Mouse (Mus musculus) midbrain, embryonic 15.5 days (tissue): ENCODE data around the gene Mafg. TPM values are rescaled to one million over a fixed set of nuclear protein-coding genes. Genes with fewer than 3 reads are reported as not detected.
"Not testable (repeated sequence)": the region's sequence is repeated elsewhere in the genome, so short reads cannot be mapped to it uniquely, and the experiment has no call there.

Experiments used
- ATAC-seq: fragments of 200-750 bp; cut with Nextera tagmentation; replicated peaks from 2 replicates; pipeline ENCODE4 v1.8.0; 2017; ENCODE audit warnings: moderate TSS enrichment
- H3K27ac ChIP-seq: fragments of 300-500 bp; sonication (generic); 2 replicates; pipeline ENCODE4 v1.5.1; 2015; ENCODE audit warnings: mild to moderate bottlenecking, inconsistent platforms
- H3K27me3 ChIP-seq: fragments of 300-500 bp; sonication (generic); replicated peaks from 2 replicates; pipeline ENCODE4 v1.6.1; 2015; ENCODE audit warnings: inconsistent platforms
- H3K36me3 ChIP-seq: fragments of 300-500 bp; sonication (generic); replicated peaks from 2 replicates; pipeline ENCODE4 v1.6.1; 2015; ENCODE audit warnings: inconsistent platforms
- H3K4me1 ChIP-seq: fragments of 300-500 bp; sonication (generic); 2 replicates; pipeline ENCODE4 v1.6.1; 2015; ENCODE audit warnings: inconsistent platforms
- H3K4me2 ChIP-seq: fragments of 300-500 bp; sonication (generic); 2 replicates; pipeline ENCODE4 v1.6.1; 2015; ENCODE audit warnings: inconsistent platforms, mild to moderate bottlenecking, moderate library complexity
- H3K4me3 ChIP-seq: fragments of 300-500 bp; sonication (generic); 2 replicates; pipeline ENCODE4 v1.5.1; 2015; ENCODE audit warnings: mild to moderate bottlenecking, inconsistent platforms
- H3K9ac ChIP-seq: fragments of 300-500 bp; sonication (generic); 2 replicates; pipeline ENCODE4 v1.6.1; 2015; ENCODE audit warnings: mild to moderate bottlenecking, inconsistent platforms
- H3K9me3 ChIP-seq: fragments of 300-500 bp; sonication (generic); 2 replicates; pipeline ENCODE4 v1.6.1; 2016; ENCODE audit warnings: inconsistent platforms
- WGBS: fragments of 180-500 bp; shearing (Covaris S2); methylation state at CpG from one replicate; pipeline ENCODE4 v1.1.7; 2015; ENCODE audit warnings: mixed read lengths; 5-methylcytosine and 5-hydroxymethylcytosine counted together
- polyA plus RNA-seq: library from polyadenylated mRNA; unstranded; fragments of >200 nt; fragmentation: Nextera tagmentation; extraction: Ambion mirVana; gene quantifications from 2 replicates; pipeline ENCODE4 v1.2.1, GENCODE M21; 2015

Mafg gene
- polyA plus RNA-seq, 1 experiment from 2014 or later = 45.2 TPM

DNA sequence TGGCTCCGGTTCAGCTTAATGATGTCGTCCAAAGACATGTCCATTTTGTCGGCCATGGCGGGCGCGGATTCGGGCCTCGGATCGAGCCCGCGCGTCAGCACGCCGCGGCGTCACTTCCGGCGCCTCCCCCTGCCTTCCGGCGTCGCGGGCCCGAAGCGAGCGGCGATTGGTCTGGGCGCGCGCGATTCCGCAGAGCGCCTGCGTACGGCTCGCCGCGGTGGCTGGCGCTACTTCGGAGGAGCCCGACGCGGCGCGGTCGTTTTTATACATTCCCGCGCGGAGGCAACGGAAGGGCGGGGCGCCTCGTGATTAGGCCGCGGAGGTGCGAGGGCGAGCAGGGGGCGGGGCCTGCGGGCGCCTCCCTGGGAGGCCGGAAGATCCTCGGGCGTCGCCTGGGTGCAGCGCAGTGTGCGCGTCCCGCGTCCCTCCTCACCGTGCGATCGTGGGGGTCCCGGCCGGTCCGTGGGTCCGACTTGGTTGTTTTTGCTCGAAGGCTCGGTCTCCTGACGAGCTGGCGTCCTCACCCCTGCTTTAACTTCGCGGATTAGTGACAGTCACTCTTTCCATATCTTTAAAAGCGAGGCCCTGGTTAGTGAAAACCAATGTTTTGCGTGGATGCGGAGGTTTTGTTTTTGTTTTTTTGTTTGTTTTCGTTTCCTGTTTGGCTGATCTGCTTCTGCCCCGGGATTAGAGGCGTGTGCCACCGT lies 35.0 kb downstream of the Mafg start, which contains the start of the genes Alyref and Anapc11:
Gene Alyref (minus strand): TSS at position 83 of the 707 bp plus-strand sequence.
Gene Anapc11 (plus strand): TSS at position 139 of the 707 bp plus-strand sequence.
- no peaks in the 10 kb centered on the region for H3K9me3 ChIP-seq
- WGBS = under 1% methylated on average over 82 of the region's 88 CpGs
- peaks cover 27% of the 10 kb centered on the region for H3K4me1 ChIP-seq
- H3K27me3 ChIP-seq = no peaks in the 10 kb centered on the region
- peak within 1 kb of the TSS; percentile 91 for H3K27ac ChIP-seq
- ATAC-seq = peak; percentile 97
- H3K36me3 ChIP-seq = peaks cover 48% of the 10 kb centered on the region
- H3K4me3 ChIP-seq = peak within 1 kb of the TSS; percentile 92
- peak within 1 kb of the TSS; percentile 90 for H3K9ac ChIP-seq
- H3K4me2 ChIP-seq = peak within 1 kb of the TSS; percentile 92

- 6% methylated on average over 75 of the region's 99 CpGs for WGBS
- Histone ChIP-seq H3K36me3 (peaks cover 50% of the 10 kb centered on the region), H3K27ac (peak overlapping the region; percentile 91), H3K4me2 (peak overlapping the region; percentile 92), H3K9ac (peak overlapping the region; percentile 90), H3K4me1 (peaks cover 27% of the 10 kb centered on the region), H3K4me3 (peak overlapping the region; percentile 92), H3K27me3 (no peaks in the 10 kb centered on the region), H3K9me3 (no peaks in the 10 kb centered on the region)
- ATAC-seq = peak; percentile 72; the same call in 1 of the 2 replicates
These were observed 35.9 kb downstream of the Mafg start for GRCm38 (mm10) chr11:120597240-120598235.

GRCm38 (mm10) chr11:120588531-120588930 lies 44.9 kb downstream of the Mafg start:
- WGBS = 95% methylated on average over 6 of the region's 6 CpGs
- ATAC-seq = no peak
- Histone ChIP-seq H3K4me3 (no peak overlapping the region), H3K27me3 (no peaks in the 10 kb centered on the region), H3K4me2 (no peak overlapping the region), H3K9me3 (no peaks in the 10 kb centered on the region), H3K27ac (no peak overlapping the region), H3K4me1 (no peaks in the 10 kb centered on the region), H3K9ac (no peak overlapping the region), H3K36me3 (peaks cover 53% of the 10 kb centered on the region)

DNA sequence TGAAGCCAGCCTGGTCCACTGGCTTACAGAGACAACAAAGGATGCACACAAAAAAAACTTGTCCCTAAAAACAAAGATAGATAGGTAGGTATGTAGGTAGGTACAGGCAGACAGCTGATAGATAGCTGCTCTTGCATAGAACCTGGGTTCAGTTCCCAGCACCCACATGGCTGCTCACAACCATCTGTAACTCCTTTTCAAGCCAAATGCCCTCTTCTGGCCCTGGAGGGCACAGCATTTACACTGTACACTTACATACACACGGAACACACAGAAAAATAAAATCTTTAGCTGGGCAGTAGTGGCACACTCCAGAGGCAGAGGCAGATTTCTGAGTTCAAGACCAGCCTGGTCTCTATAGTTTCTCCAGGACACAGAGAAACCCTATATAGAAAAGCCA lies 49.5 kb downstream of the Mafg start:
- no peak overlapping the region for H3K4me3 ChIP-seq
- 97% methylated on average over 1 of the region's 1 CpGs for WGBS
- H3K9ac ChIP-seq = no peak overlapping the region
- H3K4me1 ChIP-seq = peaks cover 26% of the 10 kb centered on the region
- H3K27ac ChIP-seq = no peak overlapping the region
- no peak overlapping the region for H3K4me2 ChIP-seq
- H3K27me3 ChIP-seq = no peaks in the 10 kb centered on the region
- no peak for ATAC-seq
- peaks cover 40% of the 10 kb centered on the region for H3K36me3 ChIP-seq
- no peaks in the 10 kb centered on the region for H3K9me3 ChIP-seq

DNA sequence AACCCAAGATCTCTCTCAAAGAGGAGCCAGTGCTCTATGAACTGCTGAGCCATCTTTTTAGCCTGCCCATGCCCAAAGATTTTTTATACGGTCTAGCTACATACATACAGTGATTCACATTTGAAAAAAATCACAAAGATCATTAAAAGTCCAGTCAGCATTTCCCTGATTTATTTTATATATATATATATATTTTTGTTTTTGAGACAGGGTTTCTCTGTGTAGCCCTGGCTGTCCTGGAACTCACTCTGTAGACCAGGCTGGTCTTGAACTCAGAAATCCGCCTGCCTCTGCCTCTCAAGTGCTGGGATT lies 50.5 kb downstream of the Mafg start:
- H3K36me3 ChIP-seq = peaks cover 44% of the 10 kb centered on the region

DNA sequence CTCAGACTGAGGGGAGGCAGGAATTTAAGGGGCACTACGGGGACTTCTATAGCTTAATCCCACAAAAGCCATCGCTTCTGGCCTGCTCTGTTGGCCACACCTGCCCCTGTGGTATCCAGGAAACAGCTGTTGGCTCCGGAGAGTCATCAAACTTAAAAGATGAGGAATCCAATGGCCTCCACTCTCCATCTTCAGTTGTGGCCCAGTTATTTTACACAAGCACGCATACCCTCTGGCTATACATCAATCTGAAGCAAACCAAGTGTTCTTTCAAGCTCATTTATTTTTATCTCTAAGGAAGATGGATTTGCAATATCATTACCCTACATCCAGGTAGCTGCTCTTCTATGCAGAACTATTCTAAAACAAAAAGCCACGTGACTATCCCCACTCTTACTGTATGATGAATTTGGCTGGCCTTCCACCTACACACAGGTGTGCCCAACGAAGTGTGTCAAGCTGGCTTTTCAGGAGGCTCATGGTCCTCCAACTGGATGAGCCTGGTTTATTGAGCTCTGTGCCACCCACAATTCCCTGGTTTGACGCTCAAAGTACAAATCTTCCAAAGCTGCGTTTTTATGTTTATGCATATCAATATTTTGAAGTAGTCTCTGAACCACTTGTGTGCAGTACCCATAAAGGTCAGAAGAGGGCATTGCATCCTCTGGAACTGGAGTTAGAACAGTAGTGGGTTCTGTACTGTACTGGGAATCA lies 51.0 kb downstream of the Mafg start:
- no peak for ATAC-seq
- Histone ChIP-seq H3K9me3 (no peaks in the 10 kb centered on the region), H3K9ac (peak overlapping the region; percentile 92), H3K4me1 (peaks cover 28% of the 10 kb centered on the region), H3K27ac (peak overlapping the region; percentile 95), H3K36me3 (peaks cover 42% of the 10 kb centered on the region), H3K27me3 (no peaks in the 10 kb centered on the region), H3K4me2 (peak overlapping the region; percentile 98), H3K4me3 (peak overlapping the region; percentile 90)
- WGBS = 69% methylated on average over 8 of the region's 8 CpGs

More for the DNA sequence above, 50.5 kb downstream of the Mafg start:
- WGBS = 88% methylated on average over 2 of the region's 2 CpGs
- not testable (repeated sequence) for H3K9me3 ChIP-seq, H3K4me3 ChIP-seq, ATAC-seq, H3K9ac ChIP-seq, H3K27me3 ChIP-seq, H3K4me2 ChIP-seq
- Histone ChIP-seq H3K27ac (peak overlapping the region; percentile 95; the same call in 1 of the 2 replicates), H3K4me1 (peaks cover 28% of the 10 kb centered on the region)

DNA sequence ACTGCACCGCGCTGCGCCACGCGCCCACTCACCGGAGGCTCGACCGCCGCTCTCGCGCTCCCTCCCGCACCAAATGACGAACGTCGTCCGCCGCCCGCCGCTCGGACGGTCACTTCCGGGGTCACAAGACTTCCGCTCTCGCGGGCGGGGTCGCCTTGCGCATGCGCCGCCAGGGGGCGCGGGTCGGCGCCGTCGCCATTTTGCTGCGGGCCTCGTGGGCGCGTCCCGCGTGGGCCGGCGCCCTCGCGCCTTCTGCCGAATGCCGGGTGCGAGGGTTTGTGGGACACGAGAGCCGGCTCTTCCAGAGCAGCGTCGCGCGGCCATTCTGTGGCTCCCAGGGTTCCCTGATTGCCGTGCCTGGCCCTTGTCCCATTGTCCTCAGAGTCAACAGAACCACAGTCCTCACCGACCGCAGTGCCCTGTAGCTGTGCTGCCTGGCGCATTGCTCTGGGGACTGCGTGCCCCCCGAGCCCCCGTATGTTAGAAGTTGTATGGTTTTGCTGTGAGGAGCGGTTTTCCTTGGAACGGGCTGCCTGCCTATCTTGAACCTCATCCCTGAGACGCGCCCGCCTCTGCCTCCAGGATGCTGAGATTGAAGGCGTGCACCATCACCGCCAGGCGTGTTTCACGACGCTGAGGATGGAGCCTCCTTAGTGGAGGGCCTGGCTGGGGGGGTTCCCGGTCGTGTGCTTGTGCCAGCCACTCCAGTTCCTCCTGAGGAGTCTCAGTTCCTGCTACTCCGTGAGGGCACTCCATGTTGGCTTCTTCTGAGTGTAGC lies 51.7 kb downstream of the Mafg start, which contains the start of gene Arhgdia:
Gene Arhgdia (minus strand): TSS at position 135 of the 778 bp plus-strand sequence.
- peak within 1 kb of the TSS; percentile 98 for H3K4me2 ChIP-seq
- H3K27me3 ChIP-seq = no peaks in the 10 kb centered on the region
- WGBS = 5% methylated on average over 65 of the region's 75 CpGs
- peaks cover 36% of the 10 kb centered on the region for H3K36me3 ChIP-seq
- peak within 1 kb of the TSS; percentile 92 for H3K9ac ChIP-seq
- peak within 1 kb of the TSS; percentile 95 for H3K27ac ChIP-seq
- H3K9me3 ChIP-seq = no peaks in the 10 kb centered on the region
- peak; percentile 73 for ATAC-seq
- peak within 1 kb of the TSS; percentile 90 for H3K4me3 ChIP-seq
- peaks cover 28% of the 10 kb centered on the region for H3K4me1 ChIP-seq

GRCm38 (mm10) chr11:120580871-120581331 lies 52.5 kb downstream of the Mafg start:
- Histone ChIP-seq H3K4me1 (peaks cover 28% of the 10 kb centered on the region), H3K4me2 (peak overlapping the region; percentile 98), H3K27ac (peak overlapping the region; percentile 95), H3K27me3 (no peaks in the 10 kb centered on the region), H3K9ac (peak overlapping the region; percentile 92), H3K36me3 (peaks cover 28% of the 10 kb centered on the region), H3K9me3 (no peaks in the 10 kb centered on the region), H3K4me3 (peak overlapping the region; percentile 90)
- peak; percentile 44 for ATAC-seq
- WGBS = under 1% methylated on average over 25 of the region's 44 CpGs

GRCm38 (mm10) chr11:120580190-120580589 lies 53.2 kb downstream of the Mafg start:
- no peak for ATAC-seq
- peak overlapping the region; percentile 98 for H3K4me2 ChIP-seq
- 64% methylated on average over 7 of the region's 7 CpGs for WGBS
- H3K9ac ChIP-seq = peak overlapping the region; percentile 92
- peak overlapping the region; percentile 90 for H3K4me3 ChIP-seq
- H3K27ac ChIP-seq = peak overlapping the region; percentile 95
- H3K27me3 ChIP-seq = no peaks in the 10 kb centered on the region
- H3K4me1 ChIP-seq = peaks cover 28% of the 10 kb centered on the region
- peaks cover 23% of the 10 kb centered on the region for H3K36me3 ChIP-seq
- no peaks in the 10 kb centered on the region for H3K9me3 ChIP-seq

DNA sequence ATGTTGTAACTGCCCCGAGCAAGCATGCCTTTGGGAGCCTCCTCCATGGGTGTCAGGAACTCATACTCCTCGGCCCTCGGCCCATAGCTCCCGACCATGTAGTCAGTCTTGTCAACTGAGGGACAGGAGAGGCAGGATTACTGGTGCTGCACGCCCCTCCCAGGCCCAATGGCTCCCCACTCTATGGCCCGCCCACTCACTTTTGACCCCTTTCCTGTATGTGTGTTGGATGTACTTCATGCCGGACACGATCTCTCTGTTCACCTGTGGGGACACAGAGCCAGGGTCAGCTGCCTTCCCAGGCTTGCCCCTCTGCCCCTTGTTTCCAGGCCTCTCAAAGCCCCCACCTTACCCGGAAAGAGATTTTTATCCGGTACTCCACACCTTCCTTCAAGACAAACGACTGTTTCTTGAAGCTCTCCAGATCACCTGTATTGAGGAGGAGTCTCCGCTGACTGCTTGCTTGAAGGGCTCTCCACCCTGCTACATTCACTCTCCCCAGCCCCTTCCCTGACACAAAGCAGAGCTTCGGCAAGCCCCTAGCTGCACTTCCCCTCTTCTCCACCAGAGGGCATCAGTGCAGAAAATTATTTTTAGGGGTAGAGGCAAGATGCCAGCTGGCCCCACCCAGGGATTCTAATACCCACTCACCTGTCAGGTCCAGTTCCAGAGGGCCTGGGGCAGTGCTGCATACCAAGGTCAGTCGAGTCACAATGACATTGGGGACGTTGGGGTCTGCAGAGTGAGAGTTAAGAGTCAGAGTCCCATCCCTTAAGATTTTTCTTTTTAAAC lies 53.9 kb downstream of the Mafg start:
- no peak for ATAC-seq
- Histone ChIP-seq H3K27me3 (no peaks in the 10 kb centered on the region), H3K4me1 (peaks cover 29% of the 10 kb centered on the region), H3K9me3 (no peaks in the 10 kb centered on the region), H3K9ac (peak overlapping the region; percentile 92; the same call in 1 of the 2 replicates), H3K27ac (peak overlapping the region; percentile 95), H3K36me3 (peaks cover 19% of the 10 kb centered on the region), H3K4me3 (peak overlapping the region; percentile 90), H3K4me2 (peak overlapping the region; percentile 98)
- 65% methylated on average over 15 of the region's 15 CpGs for WGBS
